Mouse (Mus musculus) liver, postnatal 0 days (tissue): ENCODE data around the gene Meis1.

Experiments used
- CTCF ChIP-seq: sonication (generic); IDR thresholded peaks from 2 replicates; pipeline ENCODE4 v1.5.1; 2016; ENCODE audit warnings: antibody characterized with exemption, low read depth
- EP300 ChIP-seq: IDR thresholded peaks from 2 replicates; pipeline ENCODE4 v1.6.1; 2016; ENCODE audit warnings: antibody characterized with exemption, low read depth, mild to moderate bottlenecking

GRCm38 (mm10) chr11:19020951-19021710 is 2.3 kb upstream of the Meis1 start:
- no peak for TF ChIP-seq EP300
- TF ChIP-seq CTCF: no peak
